Mouse (Mus musculus): ENCODE measurements around the gene Pomt1.

The Pomt1 gene

DNA sequence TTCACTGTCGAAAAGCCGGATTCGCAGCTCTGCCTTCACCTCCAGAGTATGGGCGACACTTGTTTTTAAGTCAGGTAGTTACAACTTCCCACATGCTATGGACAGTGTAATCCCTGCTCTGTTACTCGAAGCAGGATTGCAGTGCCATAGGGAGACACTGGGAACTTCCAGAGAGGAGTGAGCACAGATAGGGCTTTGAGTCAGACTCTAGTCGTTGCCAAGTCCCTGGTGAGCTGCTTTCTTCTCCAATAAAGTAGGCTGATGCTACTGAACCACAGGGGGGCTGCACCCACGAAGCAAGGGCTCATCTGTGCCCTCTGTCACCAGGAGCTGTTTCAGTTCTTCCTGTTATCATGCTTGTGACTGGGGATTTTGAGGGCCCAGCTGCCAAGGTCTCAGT, 14.8 kb upstream of the Pomt1 start:
- no peak for DNase-seq (ENCODE audit: low spot score in 2 of 2)

DNA sequence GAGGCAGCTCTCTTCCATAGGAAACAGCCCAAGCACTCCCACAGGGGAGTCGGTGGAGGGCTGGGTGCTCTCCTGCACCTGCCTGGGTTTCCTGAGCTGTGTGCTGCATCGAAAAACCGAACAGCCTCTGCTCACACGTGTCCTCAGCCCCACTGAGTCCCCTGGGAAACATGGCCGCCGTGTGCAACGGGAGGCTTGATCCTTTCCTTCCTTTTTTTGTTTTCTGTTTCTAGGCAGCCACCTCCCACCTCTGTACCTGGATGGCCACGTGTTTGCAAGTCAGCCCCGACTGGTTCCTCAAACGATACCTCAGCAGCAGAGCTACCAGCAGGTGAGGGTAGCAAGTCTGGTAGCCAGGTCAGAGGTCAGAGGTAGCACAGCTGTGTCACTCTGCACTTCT, 14.3 kb upstream of the Pomt1 start:
- DNase-seq (ENCODE audit: low spot score in 2 of 2), result no peak

DNA sequence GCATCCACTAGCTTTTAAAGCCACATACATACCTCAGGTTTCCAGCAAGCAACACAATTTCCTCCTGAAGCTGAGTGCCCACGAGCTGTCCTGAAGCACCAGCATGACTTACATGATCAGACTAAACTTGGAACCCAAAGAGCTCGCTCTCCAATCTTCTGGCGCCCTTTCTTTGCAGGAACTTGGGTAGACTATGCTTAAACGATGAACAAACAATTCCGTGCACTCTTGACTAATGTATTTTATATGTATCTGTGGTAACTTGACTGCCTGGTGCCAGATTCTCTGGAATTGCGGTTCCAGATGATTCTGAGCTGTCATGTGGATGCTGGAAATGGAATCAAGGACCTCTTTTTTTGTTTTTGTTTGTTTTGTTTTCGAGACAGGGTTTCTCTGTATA, 957 bp upstream of the Pomt1 start:
- DNase-seq (ENCODE audit: low spot score in 2 of 2), result no peak

DNA sequence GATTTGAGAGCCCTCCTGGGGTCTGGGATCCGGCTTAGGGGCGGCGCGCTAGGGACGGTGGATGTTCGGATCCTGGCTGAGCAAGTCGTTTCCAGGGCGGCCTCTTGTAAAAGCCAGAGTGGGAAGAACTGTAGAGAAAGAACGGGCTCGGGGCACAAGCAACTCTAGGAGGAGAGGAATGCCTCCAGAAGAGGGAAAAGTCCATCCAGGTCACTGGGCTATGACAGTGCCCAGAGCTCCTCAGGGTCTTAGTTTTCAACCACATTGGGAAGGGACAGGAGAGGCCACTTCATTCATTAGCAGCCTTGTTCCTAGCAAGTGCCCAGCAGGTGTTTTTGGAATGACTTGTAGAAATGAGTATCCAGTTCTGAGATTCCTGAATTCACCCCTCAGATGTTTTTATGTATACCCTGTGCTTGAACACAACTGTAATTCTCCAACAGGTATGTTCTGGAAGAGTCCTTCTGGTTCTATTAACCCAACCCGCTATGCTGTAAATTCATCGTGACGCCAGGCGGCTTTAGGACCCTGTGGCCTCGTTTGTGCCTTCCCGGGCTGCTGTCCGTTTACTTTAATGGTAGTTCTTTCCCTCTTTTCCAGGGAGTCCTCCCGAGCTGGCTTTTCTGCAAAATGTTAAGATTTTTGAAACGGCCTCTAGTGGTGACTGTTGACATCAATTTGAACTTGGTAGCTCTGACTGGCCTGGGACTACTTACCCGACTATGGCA, 534 bp downstream of the Pomt1 start:
- peak in 1 of 2 experiments; percentile 24 for DNase-seq (ENCODE audit: low spot score in 2 of 2)

DNA sequence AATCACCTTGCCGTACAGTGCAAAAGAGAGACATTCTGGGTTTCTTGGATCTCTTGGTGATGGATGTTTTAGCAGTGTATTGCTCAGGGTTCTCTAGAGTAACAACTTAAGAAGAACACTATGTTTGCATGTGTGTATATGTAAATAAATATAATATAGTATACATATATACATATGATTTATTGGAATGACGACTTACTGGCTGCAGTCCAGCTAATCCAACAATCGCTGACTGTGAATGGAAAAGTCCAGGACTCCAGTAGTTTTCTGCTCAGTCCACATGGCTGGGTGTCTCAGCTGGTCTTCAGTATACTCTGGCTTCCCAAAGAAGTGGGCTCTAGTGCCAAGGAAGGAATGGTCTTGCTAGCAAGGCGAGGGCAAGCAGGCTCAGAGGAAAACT, 1.2 kb downstream of the Pomt1 start:
- DNase-seq (ENCODE audit: low spot score in 2 of 2), result no peak

DNA sequence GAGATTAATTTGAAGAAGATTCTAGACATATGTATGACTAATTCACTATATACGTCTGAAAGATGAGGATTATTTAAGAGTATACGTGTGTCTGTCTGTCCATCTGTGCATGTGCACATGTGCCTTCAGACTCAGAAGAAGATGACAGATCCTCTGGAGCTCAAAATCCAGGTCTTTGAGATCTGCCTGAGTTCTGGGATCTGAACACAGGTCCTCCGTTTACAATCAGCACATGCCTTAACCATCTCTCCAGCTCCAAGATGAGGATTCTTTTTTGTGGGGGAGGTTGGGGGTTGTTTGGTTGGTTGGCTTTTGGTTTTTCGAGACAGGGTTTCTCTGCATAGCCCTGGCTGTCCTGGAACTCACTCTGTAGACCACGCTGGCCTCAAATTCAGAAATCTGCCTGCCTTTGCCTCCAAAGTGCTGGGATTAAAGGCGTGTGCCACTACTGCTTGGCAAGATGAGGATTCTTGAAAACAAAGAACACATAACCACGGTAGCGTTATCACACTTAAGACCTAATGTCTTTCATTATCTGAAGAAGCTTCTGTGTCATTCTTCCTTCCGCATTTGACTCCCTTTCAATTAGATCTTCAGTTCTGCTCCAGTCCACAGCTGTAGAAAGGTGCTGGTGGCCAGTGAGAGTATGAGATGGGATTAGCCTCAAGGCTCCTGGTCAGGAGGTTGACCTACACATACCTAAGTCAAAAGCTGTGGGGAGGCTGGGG, 2.5 kb downstream of the Pomt1 start:
- no peak for DNase-seq (ENCODE audit: low spot score in 2 of 2)

DNA sequence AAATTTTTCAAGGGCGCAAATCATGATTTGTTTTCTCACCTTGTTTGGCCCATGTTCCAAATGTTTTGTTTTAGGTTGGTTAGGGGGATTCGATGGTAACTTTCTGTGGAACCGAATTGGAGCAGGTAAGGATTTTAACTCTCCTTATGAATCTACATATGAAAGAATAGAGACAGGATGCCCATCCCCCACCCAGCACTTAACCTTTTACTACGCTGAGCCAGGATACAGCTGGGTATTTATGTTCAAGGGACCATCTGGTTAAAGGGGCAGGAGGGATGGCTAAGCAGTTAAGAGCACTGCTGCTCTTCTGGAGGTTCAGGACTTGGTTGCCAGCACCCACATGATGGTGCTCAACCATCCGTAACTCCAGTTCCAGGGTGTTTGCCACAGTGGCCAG, 4.2 kb downstream of the Pomt1 start:
- no peak for DNase-seq (ENCODE audit: low spot score in 2 of 2)

DNA sequence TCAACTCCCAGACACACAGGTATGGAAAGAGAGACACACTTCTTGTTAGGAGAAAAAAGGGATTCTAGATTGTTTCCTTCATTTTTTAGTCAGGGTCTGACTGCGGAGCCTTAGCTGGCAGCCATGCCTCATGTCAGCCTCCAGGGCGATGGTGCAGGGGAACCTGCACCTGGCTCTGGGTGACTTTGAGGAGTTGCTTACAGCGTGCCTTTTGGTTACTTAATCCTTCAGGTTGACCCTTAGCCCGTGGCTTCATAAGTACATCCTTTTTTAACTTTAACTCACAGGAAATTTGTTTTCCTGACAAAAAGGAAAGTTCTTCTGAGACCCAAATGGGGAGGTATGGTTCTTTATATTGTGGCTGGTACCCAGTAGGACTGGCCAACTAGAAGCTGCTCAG, 6.6 kb downstream of the Pomt1 start:
- no peak for DNase-seq (ENCODE audit: low spot score in 2 of 2)

DNA sequence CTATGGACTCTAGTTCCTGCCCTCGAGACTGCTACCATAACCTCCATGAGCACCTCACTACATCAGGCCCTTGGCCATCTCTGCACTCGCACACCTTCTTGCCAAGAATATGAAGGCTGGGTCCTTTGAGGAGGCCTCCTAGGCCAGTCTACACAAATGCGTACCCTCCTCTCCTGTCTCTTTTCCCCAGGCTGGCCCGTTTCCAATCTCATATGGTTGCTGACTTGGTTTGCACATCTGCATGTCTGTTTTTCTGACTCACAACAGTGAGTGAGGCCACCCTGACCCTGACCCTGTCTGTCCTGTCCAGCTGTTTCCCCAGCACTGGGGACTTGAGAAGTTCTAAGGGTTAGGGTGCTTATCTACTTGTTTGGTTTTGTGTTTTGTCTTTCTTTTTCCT, 10.4 kb downstream of the Pomt1 start:
- no peak for DNase-seq (ENCODE audit: low spot score in 2 of 2)

DNA sequence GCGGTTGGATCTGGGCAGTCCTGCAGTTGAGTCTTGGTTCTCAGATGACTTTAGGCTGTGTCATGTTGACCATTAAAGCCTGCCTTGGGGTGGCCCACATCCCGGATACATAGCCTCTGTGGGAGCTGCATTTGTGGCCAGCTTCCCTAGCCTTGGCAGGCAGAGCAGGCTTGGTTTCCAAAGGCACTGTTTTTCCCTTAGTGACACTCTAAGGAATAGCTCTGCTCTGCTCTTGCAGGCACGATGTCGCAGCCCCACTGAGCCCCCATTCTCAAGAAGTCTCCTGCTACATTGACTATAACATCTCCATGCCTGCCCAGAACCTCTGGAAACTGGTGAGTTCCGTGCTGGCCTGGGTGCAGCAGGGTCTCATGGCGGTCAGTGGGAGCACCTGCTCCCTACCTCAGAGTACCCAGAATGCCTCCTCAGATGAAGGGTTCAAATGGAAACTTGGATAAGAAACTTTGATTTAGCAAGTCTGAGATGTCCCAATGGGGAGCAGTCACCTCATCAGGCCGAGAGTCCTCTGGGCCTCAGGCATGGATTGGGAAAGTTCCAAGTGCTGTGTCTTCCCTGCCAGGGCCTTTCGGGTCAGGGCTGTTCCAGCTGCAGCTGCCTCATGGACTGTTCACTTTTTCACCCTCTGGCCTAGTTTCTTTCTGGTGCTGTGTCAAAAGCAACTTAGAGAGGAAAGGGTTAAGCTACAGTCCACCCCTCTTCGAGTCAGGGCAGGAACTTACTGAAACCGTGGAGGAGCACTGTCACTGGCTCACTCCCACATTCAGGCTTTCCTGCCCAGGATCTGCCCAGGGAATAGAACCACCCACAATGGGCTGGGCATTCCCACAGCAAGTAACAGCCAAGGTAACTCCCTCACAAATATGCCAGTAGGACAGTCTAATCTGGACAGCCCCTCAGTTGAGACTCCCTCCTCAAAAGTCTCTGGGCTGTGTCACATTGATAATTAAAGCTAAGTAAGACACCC, 12.3 kb downstream of the Pomt1 start:
- DNase-seq (ENCODE audit: low spot score in 2 of 2), result no peak

DNA sequence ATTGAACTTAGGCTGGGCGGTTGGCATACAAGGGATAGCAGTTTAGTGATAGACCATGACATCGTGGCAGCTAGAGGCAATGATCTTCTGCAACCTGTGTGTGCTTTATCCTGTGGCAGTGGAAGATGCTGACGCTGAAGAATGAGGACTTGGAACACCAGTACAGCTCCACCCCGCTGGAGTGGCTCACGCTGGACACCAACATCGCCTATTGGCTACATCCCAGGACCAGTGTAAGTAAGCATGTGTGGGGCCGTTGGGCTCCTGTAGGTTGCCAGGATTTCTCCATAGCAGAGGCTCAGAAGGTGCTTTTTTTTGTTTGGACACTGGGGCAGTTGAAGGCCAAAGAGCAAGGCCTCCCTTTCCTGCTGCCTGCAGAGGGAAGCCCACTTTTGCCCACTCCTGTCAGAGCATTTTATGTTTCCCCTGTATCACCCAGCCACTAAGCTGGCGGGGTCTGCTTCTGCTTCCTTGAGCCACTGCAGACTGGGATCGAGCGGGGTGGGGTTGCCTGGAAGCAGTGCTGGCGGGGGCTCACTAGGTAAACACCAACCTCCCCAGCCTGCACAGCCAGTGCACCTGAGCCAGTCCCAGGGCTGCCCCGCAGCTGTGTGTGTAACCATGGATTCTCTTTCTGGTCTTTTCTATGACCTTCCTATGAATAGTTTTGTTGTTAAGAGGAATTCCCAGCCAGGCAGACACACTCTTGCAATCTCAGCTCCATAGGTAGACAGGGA, 15.6 kb downstream of the Pomt1 start:
- DNase-seq (ENCODE audit: low spot score in 2 of 2), result no peak

DNA sequence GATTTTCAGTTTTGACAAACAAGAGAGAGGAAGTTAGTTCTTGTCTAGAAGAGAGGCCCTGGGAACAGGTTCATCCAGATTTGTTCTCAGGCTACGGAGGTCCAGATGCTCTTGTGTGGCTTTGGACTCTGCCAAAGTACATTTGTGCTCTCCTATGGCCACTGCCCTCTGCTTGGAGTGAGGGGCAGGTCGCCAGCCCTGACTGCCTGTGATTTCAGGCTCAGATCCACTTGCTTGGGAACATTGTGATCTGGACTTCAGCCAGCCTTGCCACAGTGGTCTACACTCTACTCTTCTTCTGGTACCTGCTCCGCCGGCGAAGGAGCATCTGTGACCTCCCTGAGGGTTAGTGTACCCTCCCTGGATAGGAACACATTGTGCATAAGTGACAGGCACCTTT, 16.3 kb downstream of the Pomt1 start:
- DNase-seq (ENCODE audit: low spot score in 2 of 2), result no peak

DNA sequence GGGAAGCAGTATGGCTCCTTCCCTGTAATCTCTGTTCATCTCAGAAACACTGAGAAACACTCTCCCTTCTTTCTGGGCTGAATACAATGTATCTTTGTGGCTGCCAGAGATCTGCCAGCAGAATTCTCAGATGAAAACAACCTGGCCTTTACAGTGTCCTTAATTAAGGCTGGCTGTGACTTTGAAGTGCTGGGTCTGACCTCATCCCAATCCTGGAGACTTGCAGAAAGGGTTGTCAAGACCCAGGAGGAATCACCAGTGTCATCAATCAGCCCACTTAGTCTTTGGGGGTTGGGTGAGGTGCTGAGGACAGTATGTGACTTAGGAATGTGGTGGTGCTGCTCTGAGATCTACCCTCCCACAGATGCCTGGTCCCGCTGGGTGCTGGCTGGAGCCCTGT, 17.0 kb downstream of the Pomt1 start:
- no peak for DNase-seq (ENCODE audit: low spot score in 2 of 2)

DNA sequence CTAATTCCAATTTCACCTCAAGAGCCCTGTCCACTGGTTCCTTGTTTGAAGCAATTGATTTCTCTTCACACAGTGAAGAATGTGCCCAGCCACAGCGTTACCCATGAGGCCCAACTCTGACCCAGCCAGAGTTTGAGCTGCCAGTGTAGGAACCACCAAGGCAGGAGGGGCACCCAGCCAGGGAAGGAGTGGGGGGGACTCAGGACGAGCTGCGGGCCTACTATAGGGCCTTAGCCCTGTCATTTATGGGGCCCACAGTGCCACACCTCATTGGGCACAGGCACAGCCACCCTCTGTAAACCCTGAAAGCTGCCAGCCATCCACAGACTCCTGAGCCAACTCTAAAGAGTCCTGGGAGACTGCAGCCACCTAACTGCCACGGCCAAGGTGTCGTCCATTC, 18.2 kb downstream of the Pomt1 start:
- DNase-seq (ENCODE audit: low spot score in 2 of 2), result no peak

DNA sequence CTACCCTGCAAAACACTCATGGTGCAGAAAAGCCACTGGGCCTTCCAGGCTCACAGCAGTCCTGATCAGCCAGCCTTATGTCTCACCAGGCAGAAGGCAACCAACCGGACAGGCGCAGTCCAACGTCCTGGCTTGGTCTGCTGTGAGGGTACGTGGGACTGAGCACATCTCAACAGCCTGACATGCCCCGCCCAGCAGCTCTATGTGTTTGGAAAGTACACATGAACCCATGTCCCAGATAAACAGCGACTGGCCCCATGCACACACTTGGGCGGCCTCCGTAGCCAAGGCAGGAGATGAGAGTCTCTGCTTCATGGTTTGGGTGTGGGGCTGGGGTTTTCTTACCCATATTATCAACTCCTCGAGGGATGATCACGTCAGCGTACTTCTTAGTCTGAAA, 19.9 kb downstream of the Pomt1 start:
- DNase-seq (ENCODE audit: low spot score in 2 of 2), result no peak

DNA sequence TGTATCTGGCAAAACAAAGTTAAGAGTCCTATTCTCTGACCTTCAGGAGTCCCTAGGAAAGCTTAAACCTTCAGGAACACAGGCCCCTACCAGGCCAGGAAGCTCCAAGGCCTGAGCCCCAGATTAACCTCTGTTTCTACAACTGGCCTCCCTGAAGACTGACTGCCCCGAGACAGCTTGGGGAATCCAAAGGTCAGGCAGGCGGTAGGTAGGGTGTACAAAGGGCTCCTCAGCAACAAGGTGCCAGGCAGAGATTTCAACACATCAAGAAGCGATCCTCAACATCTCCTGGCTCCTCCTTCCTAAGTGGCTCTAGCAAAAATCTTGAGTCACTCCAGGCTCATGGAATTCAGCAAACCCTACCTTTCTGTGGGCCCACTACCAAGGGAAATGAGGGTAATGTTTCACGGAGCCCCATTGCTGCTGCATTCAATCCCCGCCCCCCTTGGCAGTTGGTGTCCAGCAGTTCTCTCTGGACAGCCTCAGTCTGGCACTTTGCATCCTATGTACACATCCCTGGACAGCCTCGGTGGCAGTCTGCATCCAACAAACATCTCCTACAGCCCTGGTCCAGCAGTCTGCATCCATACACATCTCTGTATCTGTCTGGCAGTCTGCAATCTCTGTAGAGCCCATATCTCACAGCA, 22.6 kb downstream of the Pomt1 start:
- DNase-seq (ENCODE audit: low spot score in 2 of 2), result no peak

DNA sequence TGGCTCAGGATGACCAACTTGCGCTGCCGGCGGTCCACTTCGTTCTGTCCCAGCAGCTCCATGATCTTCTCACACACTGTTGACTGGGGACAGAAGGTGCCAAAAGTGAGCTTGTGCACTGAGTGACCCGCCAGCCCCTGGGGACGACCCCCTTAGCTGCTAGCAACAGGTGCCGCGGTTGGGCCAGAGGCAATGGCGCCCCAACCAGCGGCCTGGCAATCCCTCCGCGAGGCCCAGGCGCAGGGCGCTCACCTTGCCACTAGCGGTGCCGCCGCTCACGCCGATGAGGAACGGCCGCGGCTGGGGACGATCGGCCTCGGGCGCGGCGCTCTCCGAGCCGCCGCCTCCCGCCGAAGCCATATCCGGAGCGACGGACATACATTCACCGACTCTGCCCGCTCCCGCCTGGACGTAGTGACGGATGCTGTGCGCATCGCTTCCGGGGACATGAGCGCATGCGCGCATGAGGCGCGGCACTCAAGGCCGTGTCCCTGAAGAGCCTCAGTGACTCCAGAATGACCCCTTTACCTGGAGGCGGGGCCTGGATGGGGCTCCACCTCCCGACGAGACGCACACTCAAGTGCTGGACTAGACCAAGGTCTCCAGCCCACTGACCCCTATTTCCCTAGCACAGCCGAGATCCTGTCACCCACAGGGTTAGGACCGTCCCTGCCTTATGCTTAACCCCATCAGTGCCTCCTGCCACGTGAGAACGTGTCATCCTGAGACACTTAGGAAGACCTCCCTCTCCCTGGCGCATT, 23.4 kb downstream of the Pomt1 start, which contains the start of gene Uck1:
TSS of gene Uck1 (minus strand) at position 503 of the 761 bp plus-strand sequence.
- peak; percentile 71 to 75 for DNase-seq (ENCODE audit: low spot score in 2 of 2)

DNA sequence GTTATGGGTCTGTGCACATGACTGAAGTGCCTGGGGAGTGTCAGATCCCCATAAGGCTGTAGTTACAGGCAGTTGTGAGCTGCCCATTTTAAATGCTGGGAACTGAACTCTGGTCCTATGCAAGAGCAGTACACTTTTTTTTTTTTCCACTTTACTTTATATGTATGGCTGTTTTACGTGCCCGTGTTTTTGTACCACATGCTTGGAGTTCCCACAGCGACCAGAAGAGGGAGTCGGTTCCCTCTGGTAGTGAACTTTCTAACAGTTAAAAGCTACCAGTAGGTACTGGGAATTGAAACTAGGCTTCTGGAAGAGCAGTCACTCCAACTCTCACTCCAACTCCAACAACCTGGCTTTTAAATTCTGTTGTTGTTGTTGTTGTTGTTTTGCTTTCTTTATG, 24.2 kb downstream of the Pomt1 start:
- DNase-seq (ENCODE audit: low spot score in 2 of 2), result no peak

DNA sequence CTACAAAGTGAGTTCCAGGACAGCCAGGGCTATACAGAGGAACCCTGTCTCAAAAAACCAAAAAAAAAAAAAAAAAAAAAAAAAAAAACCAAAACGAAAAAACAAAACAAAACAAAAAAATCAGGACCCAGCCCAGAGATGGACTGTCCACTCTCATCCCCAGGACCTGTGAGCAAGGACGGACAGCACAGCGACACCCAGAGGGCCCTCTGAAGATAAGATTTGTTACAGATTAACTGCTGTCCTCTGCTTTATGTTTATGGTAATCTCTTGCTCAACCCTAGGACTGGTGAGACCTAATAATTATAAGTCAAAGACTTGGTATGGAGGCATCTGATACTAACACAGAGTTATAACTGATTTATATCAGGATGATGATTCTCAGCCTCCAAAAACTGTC, 39.4 kb downstream of the Pomt1 start:
- no peak for DNase-seq (ENCODE audit: low spot score in 2 of 2)

DNA sequence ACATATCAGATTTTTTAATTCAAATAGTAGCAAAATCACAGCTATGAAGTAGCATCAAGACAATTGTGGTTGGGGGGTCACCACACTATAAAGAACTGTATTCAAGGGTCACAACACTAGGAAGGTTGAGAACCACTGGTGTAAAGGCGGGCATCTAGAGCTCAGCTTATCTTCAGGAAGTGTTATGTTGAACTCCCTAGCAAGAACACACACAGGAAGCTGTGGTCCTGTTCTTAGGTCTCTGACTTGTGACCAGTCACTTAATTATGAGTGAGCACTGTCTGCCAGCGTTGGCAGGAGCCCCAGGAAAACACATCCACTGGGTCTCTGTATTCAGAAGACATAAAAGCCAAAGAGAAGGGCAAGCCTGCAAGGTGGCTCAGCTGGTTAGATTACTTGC, 45.9 kb downstream of the Pomt1 start:
- DNase-seq (ENCODE audit: low spot score in 2 of 2), result no peak

All from frontal cortex, postnatal 25 days (tissue).